Mouse (Mus musculus) brain, embryonic 14.5 days (tissue): ENCODE data around the gene Grin2d.

Source experiments
- CTCF ChIP-seq: fragments of 200-500 bp; IDR thresholded peaks from 2 replicates; pipeline ENCODE4 v1.5.1; 2012; ENCODE audit warnings: inconsistent platforms, mild to moderate bottlenecking, moderate library complexity, borderline replicate concordance; ENCODE audit not compliant: insufficient read depth, insufficient read length; ENCODE audit errors: extremely low read depth
- POLR2A ChIP-seq: fragments of 200-500 bp; IDR thresholded peaks from 2 replicates; pipeline ENCODE4 v1.6.1; 2012; ENCODE audit warnings: mild to moderate bottlenecking, inconsistent platforms, borderline replicate concordance; ENCODE audit not compliant: poor library complexity, insufficient read depth, insufficient read length, severe bottlenecking; ENCODE audit errors: extremely low read depth

DNA sequence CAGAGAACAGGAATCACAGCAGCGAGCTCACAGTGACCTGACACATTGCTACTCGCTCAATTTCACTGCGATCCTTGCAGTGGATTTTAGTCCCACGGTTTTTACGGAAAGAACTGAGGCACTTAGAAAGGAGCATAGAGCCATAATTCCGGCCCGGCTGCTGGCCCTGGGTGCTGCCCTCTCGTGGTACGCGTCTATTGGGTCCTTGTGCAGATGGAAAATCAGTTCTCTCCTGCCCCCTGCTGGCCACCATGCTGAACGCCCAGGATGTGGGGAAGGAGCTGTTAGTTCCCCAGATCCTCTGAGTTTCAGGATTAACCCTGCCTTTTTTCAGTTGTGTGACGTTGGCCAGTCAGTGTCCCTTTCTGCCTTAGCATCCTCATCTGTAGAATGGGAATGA lies 76.8 kb downstream of the Grin2d start:
- peak; percentile 100 for TF ChIP-seq CTCF
- no peak for TF ChIP-seq POLR2A
